Mouse (Mus musculus) hematopoietic multipotent progenitor cell, adult 10-12 weeks (in vitro differentiated cells): ENCODE measurements around the gene Fbxl17. TPM values are rescaled to one million over a fixed set of nuclear protein-coding genes. Genes with fewer than 3 reads are reported as not detected.

Experiments
- polyA plus RNA-seq: library from polyadenylated mRNA; stranded (reverse); fragments of >175 nt; gene quantifications from 2 replicates; pipeline ENCODE4 v1.2.3, GENCODE M21; 2012; ENCODE audit warnings: low replicate concordance

Fbxl17 gene
- polyA plus RNA-seq: 7.7 and 32.9 TPM in 2 replicates

GRCm38 (mm10) chr17:63499636-63500155 is at the start of gene Fbxl17:
TSS of gene Fbxl17 (minus strand) at chr17:63500017.

